Mouse (Mus musculus) limb, embryonic 13.5 days (tissue): ENCODE measurements around the gene Scn5a. TPM values are rescaled to one million over a fixed set of nuclear protein-coding genes. Genes with fewer than 3 reads are reported as not detected.

Experiments used
- ATAC-seq: fragments of 200-750 bp; cut with Nextera tagmentation; 2 replicates; pipeline ENCODE4 v1.8.0; 2017; ENCODE audit warnings: low read depth, moderate number of reproducible peaks, moderate TSS enrichment; ENCODE audit not compliant: low FRiP score
- H3K27ac ChIP-seq: fragments of 300-500 bp; sonication (generic); 2 replicates; pipeline ENCODE4 v1.5.1; 2015; ENCODE audit warnings: inconsistent platforms, mild to moderate bottlenecking, moderate library complexity
- H3K27me3 ChIP-seq: fragments of 300-500 bp; sonication (generic); 2 replicates; pipeline ENCODE4 v1.6.1; 2015; ENCODE audit warnings: mild to moderate bottlenecking, inconsistent platforms
- H3K36me3 ChIP-seq: fragments of 300-500 bp; sonication (generic); 2 replicates; pipeline ENCODE4 v1.6.1; 2015; ENCODE audit warnings: inconsistent platforms, mild to moderate bottlenecking, moderate library complexity
- H3K4me1 ChIP-seq: fragments of 300-500 bp; sonication (generic); 2 replicates; pipeline ENCODE4 v1.6.1; 2015; ENCODE audit warnings: inconsistent platforms
- H3K4me2 ChIP-seq: fragments of 300-500 bp; sonication (generic); replicated peaks from 2 replicates; pipeline ENCODE4 v1.6.1; 2015; ENCODE audit warnings: inconsistent platforms, mild to moderate bottlenecking, moderate library complexity
- H3K4me3 ChIP-seq: fragments of 300-500 bp; sonication (generic); 2 replicates; pipeline ENCODE4 v1.5.1; 2015; ENCODE audit warnings: moderate library complexity, mild to moderate bottlenecking, inconsistent platforms
- H3K9ac ChIP-seq: fragments of 300-500 bp; sonication (generic); 2 replicates; pipeline ENCODE4 v1.6.1; 2015; ENCODE audit warnings: mild to moderate bottlenecking, inconsistent platforms
- H3K9me3 ChIP-seq: fragments of 300-500 bp; sonication (generic); 2 replicates; pipeline ENCODE4 v1.6.1; 2016; ENCODE audit warnings: inconsistent platforms
- WGBS: fragments of 180-500 bp; shearing (Covaris S2); methylation state at CpG from one replicate; pipeline ENCODE4 v1.1.7; 2015; 5-methylcytosine and 5-hydroxymethylcytosine counted together
- polyA plus RNA-seq: library from polyadenylated mRNA; unstranded; fragments of >200 nt; fragmentation: Nextera tagmentation; extraction: Ambion mirVana; gene quantifications from 2 replicates; pipeline ENCODE4 v1.2.1, GENCODE M21; 2015

Scn5a gene
- polyA plus RNA-seq, 1 experiment from 2014 or later: 0.05 TPM

GRCm38 (mm10) chr9:119497546-119498246, 81.1 kb downstream of the Scn5a start:
- Histone ChIP-seq H3K27me3 (no peaks in the 10 kb centered on the region), H3K4me2 (no peak overlapping the region), H3K9ac (no peak overlapping the region), H3K4me3 (no peak overlapping the region), H3K36me3 (no peaks in the 10 kb centered on the region), H3K27ac (no peak overlapping the region), H3K4me1 (peaks cover 5% of the 10 kb centered on the region), H3K9me3 (no peaks in the 10 kb centered on the region)
- WGBS: 86% methylated on average over 15 of the region's 15 CpGs
- ATAC-seq: no peak

- Histone ChIP-seq H3K4me1 (peaks cover 5% of the 10 kb centered on the region), H3K4me2 (no peak overlapping the region), H3K27ac (no peak overlapping the region), H3K9me3 (no peaks in the 10 kb centered on the region), H3K36me3 (no peaks in the 10 kb centered on the region), H3K27me3 (no peaks in the 10 kb centered on the region), H3K4me3 (no peak overlapping the region), H3K9ac (no peak overlapping the region)
- 53% methylated on average over 5 of the region's 5 CpGs for WGBS
- ATAC-seq: no peak
These were observed 81.9 kb downstream of the Scn5a start for GRCm38 (mm10) chr9:119496960-119497359.

DNA sequence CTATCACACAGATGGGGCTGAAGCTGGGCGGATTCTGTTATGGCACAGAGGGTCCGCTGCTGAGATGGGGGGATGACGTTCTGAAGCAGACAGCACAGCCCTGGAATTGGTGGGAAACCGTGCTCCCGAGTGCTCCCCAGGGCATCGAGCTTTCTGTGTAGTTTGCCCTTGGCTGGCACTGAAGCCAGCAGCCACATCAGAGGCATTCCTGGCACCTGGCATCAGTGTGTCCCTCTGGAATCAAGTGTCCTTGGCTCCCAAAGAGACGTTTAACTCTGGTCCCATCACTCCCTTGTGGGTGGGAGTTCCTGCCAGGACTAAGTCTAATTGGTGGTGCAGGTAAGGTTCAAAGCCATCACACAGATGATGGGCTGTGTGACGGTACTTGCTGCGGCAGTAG, 82.5 kb downstream of the Scn5a start:
- Histone ChIP-seq H3K4me3 (no peak overlapping the region), H3K4me2 (no peak overlapping the region), H3K9ac (no peak overlapping the region), H3K27me3 (no peaks in the 10 kb centered on the region), H3K27ac (no peak overlapping the region), H3K4me1 (peaks cover 5% of the 10 kb centered on the region), H3K9me3 (no peaks in the 10 kb centered on the region), H3K36me3 (no peaks in the 10 kb centered on the region)
- ATAC-seq: no peak
- WGBS: 84% methylated on average over 9 of the region's 9 CpGs

DNA sequence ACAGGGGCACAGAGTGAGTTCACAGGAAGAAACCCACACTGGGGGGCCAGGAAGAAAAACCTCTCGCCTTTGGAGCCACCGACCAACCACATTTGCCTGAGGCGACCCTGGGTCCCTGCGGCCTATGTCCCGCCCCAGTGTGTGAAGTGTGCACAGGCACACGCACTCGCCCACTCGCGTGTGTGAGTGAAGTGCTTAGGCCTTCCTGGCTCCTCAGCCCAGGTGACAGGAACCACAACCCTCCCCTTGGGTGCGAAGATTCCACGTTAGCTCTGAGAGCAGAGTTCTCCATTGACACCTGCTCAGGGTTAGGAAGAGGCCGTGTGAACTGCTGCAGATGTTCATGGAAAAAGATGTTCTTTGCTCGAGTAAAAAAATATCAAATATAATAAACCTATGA, 93.9 kb downstream of the Scn5a start:
- Histone ChIP-seq H3K36me3 (no peaks in the 10 kb centered on the region), H3K4me1 (peaks cover 7% of the 10 kb centered on the region; the same call in 1 of the 2 replicates), H3K4me2 (no peak overlapping the region), H3K9me3 (no peaks in the 10 kb centered on the region), H3K27ac (no peak overlapping the region), H3K4me3 (no peak overlapping the region), H3K27me3 (no peaks in the 10 kb centered on the region), H3K9ac (no peak overlapping the region)
- 78% methylated on average over 13 of the region's 13 CpGs for WGBS
- no peak for ATAC-seq

DNA sequence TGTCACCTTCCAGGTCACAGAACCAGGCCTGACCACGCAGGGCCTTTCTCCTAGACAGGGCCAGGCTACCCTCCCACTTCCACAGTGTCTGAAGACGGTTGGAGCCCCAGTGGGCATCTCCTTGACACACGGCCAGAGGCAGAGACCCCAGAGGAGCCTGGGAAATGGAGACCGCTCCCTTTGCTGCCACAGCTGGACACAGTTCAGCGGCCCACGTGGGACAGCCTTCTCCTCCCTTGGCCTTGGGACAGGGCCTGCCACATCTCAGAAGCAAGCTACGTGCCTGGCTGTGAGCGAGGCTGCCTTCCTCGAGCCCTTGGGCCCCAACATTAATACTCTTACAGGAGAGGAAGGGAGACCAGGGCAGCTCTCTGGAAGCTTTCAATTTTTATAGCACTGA, 94.4 kb downstream of the Scn5a start:
- Histone ChIP-seq H3K4me1 (peaks cover 7% of the 10 kb centered on the region; the same call in 1 of the 2 replicates), H3K27ac (no peak overlapping the region), H3K9me3 (no peaks in the 10 kb centered on the region), H3K27me3 (no peaks in the 10 kb centered on the region), H3K9ac (no peak overlapping the region), H3K4me3 (no peak overlapping the region), H3K4me2 (no peak overlapping the region), H3K36me3 (no peaks in the 10 kb centered on the region)
- no peak for ATAC-seq
- 54% methylated on average over 9 of the region's 9 CpGs for WGBS

GRCm38 (mm10) chr9:119483554-119484353, 95.1 kb downstream of the Scn5a start:
- 40% methylated on average over 23 of the region's 23 CpGs for WGBS
- Histone ChIP-seq H3K9ac (no peak overlapping the region), H3K4me2 (no peak overlapping the region), H3K27me3 (no peaks in the 10 kb centered on the region), H3K36me3 (no peaks in the 10 kb centered on the region), H3K4me3 (no peak overlapping the region), H3K27ac (no peak overlapping the region), H3K4me1 (peaks cover 7% of the 10 kb centered on the region; the same call in 1 of the 2 replicates), H3K9me3 (no peaks in the 10 kb centered on the region)
- ATAC-seq: no peak

GRCm38 (mm10) chr9:119481612-119482011, 97.2 kb downstream of the Scn5a start:
- H3K36me3 ChIP-seq: no peaks in the 10 kb centered on the region
- H3K27ac ChIP-seq: no peak overlapping the region
- WGBS: 71% methylated on average over 4 of the region's 4 CpGs
- no peak overlapping the region for H3K4me3 ChIP-seq
- no peak overlapping the region for H3K9ac ChIP-seq
- H3K9me3 ChIP-seq: no peaks in the 10 kb centered on the region
- no peaks in the 10 kb centered on the region for H3K27me3 ChIP-seq
- no peak for ATAC-seq
- peaks cover 7% of the 10 kb centered on the region; the same call in 1 of the 2 replicates for H3K4me1 ChIP-seq
- no peak overlapping the region for H3K4me2 ChIP-seq

DNA sequence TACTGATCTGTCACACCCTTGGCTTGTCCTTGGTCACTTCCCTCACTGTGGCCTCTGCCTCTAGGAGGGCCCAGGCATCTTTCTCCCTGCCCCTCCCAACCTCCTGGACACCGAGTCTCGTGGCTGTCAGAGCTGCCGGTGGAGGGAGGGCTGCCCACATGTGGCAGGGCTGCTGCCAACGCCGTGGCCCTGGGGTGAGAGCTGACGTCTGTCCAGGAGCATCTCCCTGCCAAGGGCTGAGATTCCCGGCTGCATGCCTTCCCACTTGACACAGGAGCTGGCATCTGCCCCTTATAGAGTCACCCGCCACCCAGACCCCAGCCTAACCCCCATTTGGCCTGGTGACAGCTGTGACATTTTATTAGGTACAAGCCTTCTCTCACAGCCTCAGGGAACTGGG, 99.5 kb downstream of the Scn5a start:
- no peak for ATAC-seq
- Histone ChIP-seq H3K27me3 (no peaks in the 10 kb centered on the region), H3K4me3 (no peak overlapping the region), H3K27ac (no peak overlapping the region), H3K4me2 (no peak overlapping the region), H3K9me3 (no peaks in the 10 kb centered on the region), H3K36me3 (no peaks in the 10 kb centered on the region), H3K4me1 (peaks cover 7% of the 10 kb centered on the region; the same call in 1 of the 2 replicates), H3K9ac (no peak overlapping the region)
- 43% methylated on average over 8 of the region's 8 CpGs for WGBS

GRCm38 (mm10) chr9:119478345-119478744, 100.5 kb downstream of the Scn5a start:
- no peak overlapping the region for H3K4me2 ChIP-seq
- ATAC-seq: no peak
- H3K4me1 ChIP-seq: no peaks in the 10 kb centered on the region
- H3K9me3 ChIP-seq: no peaks in the 10 kb centered on the region
- no peak overlapping the region for H3K9ac ChIP-seq
- H3K27ac ChIP-seq: no peak overlapping the region
- no peak overlapping the region for H3K4me3 ChIP-seq
- no peaks in the 10 kb centered on the region for H3K27me3 ChIP-seq
- WGBS: 75% methylated on average over 11 of the region's 11 CpGs
- no peaks in the 10 kb centered on the region; the same call in 1 of the 2 replicates for H3K36me3 ChIP-seq

DNA sequence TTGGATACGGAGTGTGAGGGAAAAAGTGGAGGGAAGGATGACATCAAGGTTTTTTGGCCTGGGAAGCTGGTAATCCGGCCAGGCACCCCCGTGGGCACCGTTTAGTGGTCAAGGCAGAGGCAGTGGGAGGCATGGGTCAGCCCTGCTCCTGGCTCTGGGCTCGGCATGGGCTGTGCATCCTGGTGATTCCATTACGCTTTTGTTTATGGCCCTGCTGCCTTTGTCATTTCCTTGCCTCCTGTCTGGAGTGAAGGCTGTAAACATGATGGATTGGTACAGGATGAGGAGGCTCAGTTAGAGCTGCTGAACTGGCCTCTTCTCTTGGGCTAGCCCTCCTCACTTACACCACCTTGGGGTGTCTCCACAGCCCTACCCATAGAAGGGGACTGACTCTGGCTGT, 101.1 kb downstream of the Scn5a start:
- H3K27ac ChIP-seq: no peak overlapping the region
- no peaks in the 10 kb centered on the region for H3K4me1 ChIP-seq
- peak overlapping the region; percentile 25; the same call in 1 of the 2 replicates for H3K9ac ChIP-seq
- no peaks in the 10 kb centered on the region; the same call in 1 of the 2 replicates for H3K36me3 ChIP-seq
- H3K27me3 ChIP-seq: no peaks in the 10 kb centered on the region
- peak; percentile 12; the same call in 1 of the 2 replicates for ATAC-seq
- no peak overlapping the region for H3K4me2 ChIP-seq
- WGBS: 17% methylated on average over 6 of the region's 6 CpGs
- H3K4me3 ChIP-seq: no peak overlapping the region
- H3K9me3 ChIP-seq: no peaks in the 10 kb centered on the region

DNA sequence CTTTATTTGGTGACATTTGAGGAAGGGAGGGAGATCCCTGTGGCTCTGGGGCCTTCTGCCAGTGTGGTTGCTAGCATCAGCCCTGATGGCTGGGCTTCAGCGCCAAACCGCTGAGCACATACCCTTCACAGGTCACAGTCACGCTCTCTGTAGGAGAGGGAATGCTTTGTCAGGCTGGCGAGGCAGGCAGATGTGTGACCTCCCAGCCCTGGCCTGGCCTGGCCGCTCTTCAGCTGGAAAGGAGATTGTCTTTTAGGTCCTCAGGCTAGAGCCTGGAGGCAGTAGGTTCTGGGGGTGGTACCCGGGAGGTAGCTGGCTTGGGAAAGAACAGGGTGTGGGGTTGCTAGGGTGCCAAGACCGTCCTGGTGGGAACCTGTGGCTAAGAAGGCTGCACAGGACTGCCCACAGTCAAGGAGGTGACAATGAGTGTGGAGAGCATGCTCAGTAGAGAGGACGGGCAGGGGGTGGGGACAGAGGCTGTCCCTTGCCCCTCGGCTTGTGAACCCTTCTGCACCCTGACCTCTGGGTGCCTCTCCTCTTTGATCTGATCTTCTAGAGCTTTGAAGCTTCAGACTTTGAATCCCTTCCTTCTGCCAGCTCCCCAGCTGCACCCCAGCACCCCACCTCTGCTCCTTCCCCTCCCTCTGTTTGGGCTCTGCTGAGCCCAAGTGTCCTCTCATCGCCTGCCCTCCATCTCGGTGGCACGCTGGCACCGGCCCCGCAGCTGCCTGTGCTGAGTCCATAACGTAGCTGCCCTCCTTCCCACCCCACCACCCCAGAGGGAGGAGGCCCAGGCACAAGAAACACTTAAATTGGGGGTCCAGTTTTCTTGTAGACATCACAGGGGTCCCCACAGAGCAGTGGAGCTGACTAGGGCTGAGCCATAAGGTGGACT, 103.9 kb downstream of the Scn5a start:
- ATAC-seq: no peak
- H3K9ac ChIP-seq: no peak overlapping the region
- no peak overlapping the region for H3K4me2 ChIP-seq
- H3K27ac ChIP-seq: no peak overlapping the region
- WGBS: 54% methylated on average over 15 of the region's 15 CpGs
- H3K4me3 ChIP-seq: no peak overlapping the region
- H3K36me3 ChIP-seq: peaks cover 5% of the 10 kb centered on the region
- no peaks in the 10 kb centered on the region for H3K27me3 ChIP-seq
- H3K9me3 ChIP-seq: no peaks in the 10 kb centered on the region
- no peaks in the 10 kb centered on the region for H3K4me1 ChIP-seq
